Mouse (Mus musculus) T-cell, adult 2 months (primary cell): ENCODE measurements around the gene Exoc3l2.

Experiments used
- DNase-seq: peaks from one replicate; pipeline ENCODE4 v3.0.0; 2022; ENCODE audit warnings: low spot score

The Exoc3l2 gene

DNA sequence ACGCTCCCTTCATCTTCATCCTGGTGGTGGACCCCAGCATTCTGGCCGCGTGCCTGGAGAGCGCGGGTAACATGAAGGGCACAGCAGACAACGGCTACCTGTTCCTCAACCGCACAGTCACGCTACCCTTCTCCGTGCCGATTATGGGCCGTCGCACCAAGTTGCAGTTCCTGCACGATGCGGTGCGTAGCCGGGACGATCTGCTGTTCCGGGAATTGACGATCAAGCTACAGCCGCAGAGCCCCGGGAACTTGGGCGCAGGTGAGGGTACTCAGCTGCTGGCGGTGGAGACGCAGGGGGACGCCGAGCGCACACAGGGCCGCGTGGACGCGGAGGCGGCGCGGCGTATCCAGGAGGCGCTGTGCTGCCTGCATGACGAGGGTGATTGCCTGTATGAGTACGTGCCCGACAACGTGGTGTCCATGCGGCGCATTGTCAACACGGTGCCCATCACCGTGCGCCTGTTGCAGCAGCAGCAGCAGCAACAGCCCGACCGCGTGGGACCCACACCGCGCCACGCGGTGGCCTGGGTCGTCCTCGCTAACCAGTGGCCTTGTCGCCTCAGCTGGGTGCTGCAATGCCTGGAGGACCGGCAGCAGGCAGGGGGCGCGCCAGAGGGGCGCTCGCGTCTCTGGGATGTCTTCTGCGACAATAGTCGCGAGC, 60.8 kb downstream of the Exoc3l2 start:
- peak; percentile 16 for DNase-seq

DNA sequence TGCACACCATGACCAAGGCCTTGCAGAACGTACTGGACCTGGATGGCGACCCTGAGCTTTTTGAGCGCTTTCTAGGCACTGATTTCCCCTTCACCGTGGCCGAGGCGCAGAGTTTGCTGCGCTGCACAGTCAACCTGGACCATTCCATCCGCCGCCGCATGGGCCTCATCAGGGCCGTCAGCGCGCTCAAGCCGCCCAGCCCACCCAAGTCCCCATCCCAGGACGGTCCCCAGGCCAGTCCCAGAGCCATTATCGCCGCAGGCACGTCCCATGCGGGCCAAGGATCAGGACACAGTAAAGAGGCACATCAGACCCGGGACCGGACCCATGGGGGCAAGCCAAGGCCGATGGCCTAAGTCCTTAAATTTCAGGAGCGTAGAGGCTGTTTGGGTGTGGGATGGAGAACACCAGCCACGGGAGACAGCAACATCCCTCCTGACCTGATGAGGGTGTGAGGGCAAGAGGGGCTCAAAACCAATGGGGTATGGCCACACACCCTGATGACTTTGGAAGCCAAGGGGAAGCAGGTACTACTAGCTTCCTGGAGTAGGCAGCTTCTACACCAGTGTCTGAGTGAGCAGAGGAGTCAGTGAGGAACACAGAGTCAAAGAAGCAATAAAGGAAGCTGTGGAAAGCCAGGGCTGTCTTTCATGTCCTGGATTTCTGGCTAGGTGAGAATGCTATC, 61.4 kb downstream of the Exoc3l2 start:
- DNase-seq, result no peak

- no peak for DNase-seq
Measured at GRCm38 (mm10) chr7:19525105-19525481, 62.0 kb downstream of the Exoc3l2 start.

DNA sequence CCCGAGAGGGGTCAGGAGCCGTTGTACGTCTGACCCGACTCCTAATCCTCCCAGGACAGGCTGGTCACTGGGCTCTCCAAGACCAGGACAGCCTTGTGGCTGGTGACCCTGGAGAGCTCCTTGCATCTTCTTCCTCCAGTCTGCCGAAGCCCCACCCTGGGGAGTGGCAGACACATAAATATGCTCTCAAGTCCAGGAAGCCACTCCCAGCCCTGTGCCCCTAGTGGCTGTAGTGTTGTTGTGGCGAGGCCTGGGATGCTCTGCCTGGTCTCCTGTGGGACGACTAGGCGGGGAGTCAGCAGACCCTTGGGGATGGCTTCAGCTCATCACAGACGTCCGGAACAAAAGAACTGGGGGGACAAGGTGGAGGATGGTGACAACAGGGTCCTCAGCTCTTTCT, 67.9 kb downstream of the Exoc3l2 start:
- DNase-seq, result no peak

DNA sequence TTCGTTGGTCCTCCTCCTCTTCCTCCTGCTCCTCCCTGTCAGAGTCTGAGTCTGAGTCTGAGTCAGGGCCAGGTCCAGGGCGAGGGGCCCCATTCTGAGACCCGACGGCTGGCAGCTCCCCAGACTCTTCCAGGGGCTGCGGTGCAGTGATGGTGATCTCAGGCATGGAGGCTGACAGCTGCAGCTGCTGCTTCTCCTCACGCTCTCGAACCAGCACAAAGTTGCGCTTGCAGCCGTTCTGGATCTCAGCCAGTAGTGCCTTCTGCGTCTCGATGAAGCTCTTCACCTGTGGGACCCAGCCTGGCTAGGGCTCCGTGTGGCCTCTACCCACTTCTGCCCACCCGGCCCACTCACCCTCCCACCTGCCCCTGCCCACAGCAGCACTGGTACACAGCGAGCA, 69.1 kb downstream of the Exoc3l2 start:
- DNase-seq, result no peak

DNA sequence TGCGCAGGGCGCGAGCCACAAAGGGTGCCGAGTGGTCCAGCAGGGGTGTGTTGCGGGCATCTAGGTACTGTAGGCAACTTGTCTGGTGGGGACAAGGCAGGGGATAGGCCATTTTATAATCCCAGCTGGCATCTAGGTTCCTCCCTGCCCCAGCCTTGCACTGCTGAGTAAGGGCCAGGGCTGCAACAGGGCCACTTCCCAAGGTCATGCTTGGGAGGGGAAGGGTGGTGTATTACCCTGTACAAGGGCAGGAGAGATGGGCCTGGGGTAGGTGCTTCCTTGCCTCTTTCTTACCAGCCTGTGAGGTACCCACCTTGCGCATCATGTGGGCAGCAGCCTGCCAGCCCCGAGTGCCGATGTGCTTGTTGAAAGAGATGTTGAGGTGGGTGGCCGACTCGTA, 71.5 kb downstream of the Exoc3l2 start:
- DNase-seq, result no peak

DNA sequence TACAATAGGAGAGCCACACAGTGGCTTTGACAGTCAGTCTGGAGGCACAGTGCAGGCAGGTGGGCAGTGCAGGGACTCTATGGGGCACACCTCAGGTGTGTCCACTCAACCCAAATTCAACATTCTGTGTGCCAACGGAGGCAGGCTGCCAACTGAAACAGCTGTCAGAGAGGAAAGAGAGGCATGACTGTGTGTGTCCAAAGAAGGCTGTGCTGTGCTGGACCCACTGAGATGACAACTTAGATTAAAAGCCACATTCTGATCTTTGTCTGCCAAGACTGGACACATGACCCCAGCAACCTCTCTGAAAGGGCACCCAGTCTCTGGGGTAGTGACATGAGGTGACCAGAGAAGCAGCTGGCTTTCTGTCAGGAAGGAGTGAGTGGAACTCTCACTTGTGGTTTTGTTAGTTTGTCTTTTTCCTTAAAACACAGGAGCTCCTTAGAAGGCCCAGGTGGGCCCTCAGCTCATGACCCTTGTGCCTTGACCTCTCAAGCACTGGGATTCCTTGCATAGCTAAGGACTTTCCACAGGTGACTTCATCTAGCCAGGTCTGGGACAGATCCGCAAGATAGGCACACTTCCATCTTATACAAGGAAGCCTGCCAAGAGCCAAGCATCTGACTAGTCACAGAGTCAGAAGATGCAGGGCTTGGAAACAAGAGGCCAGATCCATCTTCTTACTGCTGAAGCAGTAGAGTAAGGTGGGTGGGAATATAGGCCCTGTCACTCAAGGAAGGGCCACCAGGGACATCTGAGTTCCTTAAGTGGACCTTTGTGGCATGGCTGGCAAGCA, 77.8 kb downstream of the Exoc3l2 start:
- DNase-seq, result no peak

GRCm38 (mm10) chr7:19541681-19542154, 78.6 kb downstream of the Exoc3l2 start:
- DNase-seq, result no peak

- no peak for DNase-seq
Measured at GRCm38 (mm10) chr7:19542155-19542691, 79.1 kb downstream of the Exoc3l2 start.

DNA sequence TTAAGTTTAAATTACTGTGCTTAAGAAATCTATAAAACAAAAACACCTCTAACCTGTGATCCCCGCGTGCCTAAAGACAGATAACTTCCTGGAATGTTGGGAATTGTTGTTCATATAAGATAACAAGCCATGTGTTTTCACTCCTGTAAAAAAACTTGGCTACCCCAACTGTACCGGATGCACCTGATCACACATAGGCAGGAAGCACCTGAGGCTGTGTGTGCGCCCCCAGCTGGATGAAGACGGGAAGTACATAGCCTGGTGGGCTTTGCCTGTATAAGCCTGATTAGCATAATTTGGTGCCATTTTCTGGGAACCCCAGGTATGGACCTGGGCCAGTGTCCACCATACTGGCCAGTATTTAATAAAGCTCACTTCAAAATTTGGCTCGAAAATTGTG, 80.5 kb downstream of the Exoc3l2 start:
- DNase-seq, result peak; percentile 66

DNA sequence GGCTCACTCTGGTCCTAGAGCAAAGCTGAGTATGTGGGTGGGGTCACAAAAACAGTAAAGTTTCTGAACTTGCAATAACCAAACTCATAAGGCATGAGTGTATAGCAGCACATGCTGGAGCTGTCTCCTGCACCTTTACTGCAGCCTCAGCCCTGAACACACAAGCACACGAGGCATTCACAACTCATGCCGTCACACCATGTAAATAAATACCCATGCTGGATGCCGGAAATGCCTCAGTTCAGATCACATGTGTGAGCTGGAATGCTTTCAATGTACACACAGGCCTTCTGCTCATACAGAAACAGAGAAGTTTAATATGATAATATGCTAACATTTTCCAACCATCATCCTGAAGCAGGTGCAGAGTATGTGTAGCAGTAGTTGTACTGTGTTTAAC, 82.9 kb downstream of the Exoc3l2 start:
- DNase-seq, result no peak
